9 mouse cellular contexts compared by ENCODE assay signal in the genomic region with DNA sequence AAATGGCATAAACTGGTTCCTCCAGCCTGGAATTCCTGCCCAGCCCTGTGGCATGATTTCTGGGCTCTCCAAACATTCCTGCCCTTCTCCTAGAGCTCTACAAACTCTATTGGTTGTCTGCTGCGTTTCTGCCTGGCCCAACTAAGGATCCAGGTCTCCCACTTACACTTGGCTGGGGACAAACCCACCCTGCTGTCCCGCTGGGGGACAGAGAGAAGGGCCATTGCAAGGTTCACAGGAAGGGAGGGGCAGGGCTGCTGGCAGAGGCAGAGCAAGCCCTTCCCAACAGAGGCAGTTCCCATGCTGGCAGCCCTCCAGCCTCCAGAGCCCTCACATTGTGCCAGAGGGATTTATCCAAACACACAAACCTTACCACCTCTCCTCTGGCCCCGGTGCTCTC. TPM values are rescaled to one million over a fixed set of nuclear protein-coding genes. Genes with fewer than 3 reads are reported as not detected.
A peak's percentile ranks its signal among the peaks of the same experiment; 100 is the strongest.
DNase-seq lines count a peak whose midpoint lies in the region; ATAC-seq and TF ChIP-seq lines count a peak whose summit lies in the region.
"Had no signal": no experiment of that assay in that cellular context is flagged by ENCODE, and none has a peak within 500 bp of the region (broad histone marks: within the 10 kb centered on the region; RNA-seq: fewer than 3 reads in every experiment).

No protein-coding gene starts in this region.

- no peaks in the 10 kb centered on the region for H3K9me3 ChIP-seq in kidney, embryonic 16.5 days (ENCODE audit: low read length)
- no peaks in the 10 kb centered on the region for H3K9me3 ChIP-seq in neural tube, embryonic 15.5 days (replicated peaks)

- H3K9ac ChIP-seq in kidney, embryonic 16.5 days (replicated peaks; ENCODE audit: low read length): 0 out of 2 replicates have a peak overlapping the region, but pooled peaks have one; percentile 31
- no peak overlapping the region for H3K9ac ChIP-seq in neural tube, embryonic 15.5 days (replicated peaks)

- peaks cover 43% of the 10 kb centered on the region for H3K27me3 ChIP-seq in kidney, embryonic 16.5 days (ENCODE audit: insufficient read depth, low read length)
- peaks cover 31% of the 10 kb centered on the region for H3K27me3 ChIP-seq in neural tube, embryonic 15.5 days (replicated peaks)

- intact Hi-C loops in left cerebral cortex, adult 2 months (cut with DNase I): loop anchor here (5.0 kb wide), 2 partner anchors 45 to 80 kb away; no protein-coding TSS in a partner anchor

- no peak for DNase-seq in left cerebral cortex, adult 2 months (ENCODE audit: extremely low spot score in 1 of 2, low spot score in 2 of 2)
- no peak for DNase-seq in left cerebral cortex, adult 8-10 months (ENCODE audit: low spot score in 2 of 2)
- DNase-seq in adrenal gland, adult 2 months: peak; percentile 81
- DNase-seq in fat pad, adult 2 months (ENCODE audit: extremely low read depth, low read depth, low spot score): peak; percentile 36
- no peak for DNase-seq in embryo, embryonic 9.5 days (ENCODE audit: extremely low spot score)
- no peak for DNase-seq in c-Kit-positive CD71-positive TER-119-positive erythroid progenitor cells, embryonic 14.5 days (ENCODE audit: low spot score)

- WGBS in kidney, embryonic 16.5 days: 25% methylated on average over 3 of the region's 3 CpGs
- 10% methylated on average over 3 of the region's 3 CpGs for WGBS in neural tube, embryonic 15.5 days

- H3K27ac ChIP-seq in left cerebral cortex, adult 2 months: peak overlapping the region; percentile 94
- 0 out of 2 replicates have a peak overlapping the region, but pooled peaks have one; percentile 24 for H3K27ac ChIP-seq in kidney, embryonic 16.5 days (ENCODE audit: low read length)
- no peak overlapping the region for H3K27ac ChIP-seq in neural tube, embryonic 15.5 days (replicated peaks)

- no peak; the same call in 1 of the 2 replicates for ATAC-seq in kidney, embryonic 16.5 days (ENCODE audit: low FRiP score, low TSS enrichment)
- no peak for ATAC-seq in neural tube, embryonic 15.5 days (ENCODE audit: low FRiP score)

- H3K4me1 ChIP-seq in kidney, embryonic 16.5 days (ENCODE audit: insufficient read depth, low read length): peaks cover 19% of the 10 kb centered on the region
- peaks cover 64% of the 10 kb centered on the region for H3K4me1 ChIP-seq in neural tube, embryonic 15.5 days

- no peaks in the 10 kb centered on the region for H3K36me3 ChIP-seq in kidney, embryonic 16.5 days (ENCODE audit: insufficient read depth, low read length)
- no peaks in the 10 kb centered on the region for H3K36me3 ChIP-seq in neural tube, embryonic 15.5 days

- H3K4me3 ChIP-seq in left cerebral cortex, adult 2 months: no peak overlapping the region
- no peak overlapping the region for H3K4me3 ChIP-seq in kidney, embryonic 16.5 days (ENCODE audit: low read length)
- no peak overlapping the region for H3K4me3 ChIP-seq in neural tube, embryonic 15.5 days (replicated peaks)
- H3K4me3 ChIP-seq: myocyte had no signal

- no peak overlapping the region for H3K4me2 ChIP-seq in kidney, embryonic 16.5 days (replicated peaks; ENCODE audit: low read depth, low read length)
- H3K4me2 ChIP-seq in neural tube, embryonic 15.5 days: no peak overlapping the region

- no peak for TF ChIP-seq CTCF in left cerebral cortex, adult 2 months (IDR thresholded peaks at IDR 0.05)

RNA-seq across cellular contexts. Expression of a gene that starts 3.3 kb away (rescaled TPM):
- total RNA-seq in left cerebral cortex, adult 2 months (2021): 10 to 100 TPM; 88.9 to 92.4 TPM
- 10 to 100 TPM; 67.0 to 79.6 (median 74.5) TPM for total RNA-seq in left cerebral cortex, adult 8-10 months (2022)
- total RNA-seq in adrenal gland, adult 2 months (2021): 1 to 10 TPM; 1.8 to 4.5 TPM
- 4.0 and 6.6 TPM in 2 replicates for polyA plus RNA-seq in adrenal gland, adult 2 months (2012; rRNA removed)
- polyA plus RNA-seq in kidney, embryonic 16.5 days (2015; fragmentation: Nextera tagmentation; extraction: Ambion mirVana): 0.15 and 0.16 TPM in 2 replicates
- polyA plus RNA-seq in neural tube, embryonic 15.5 days (2015; fragmentation: Nextera tagmentation; extraction: Ambion mirVana): 4.5 and 5.3 TPM in 2 replicates

Comparison
In these comparisons a context has a peak if more than half of its experiments do, and no peak if none do; other contexts are left out.
1. DNase-seq: peak in adrenal gland, adult 2 months (single experiment) and fat pad, adult 2 months (single experiment); none in left cerebral cortex, adult 2 months (0 of 2), left cerebral cortex, adult 8-10 months (0 of 2), embryo, embryonic 9.5 days (single experiment) and c-Kit-positive CD71-positive TER-119-positive erythroid progenitor cells, embryonic 14.5 days (single experiment).
2. RNA of a gene that starts 3.3 kb away (total RNA-seq): 88.9 to 92.4 TPM in left cerebral cortex, adult 2 months and 67.0 to 79.6 TPM in left cerebral cortex, adult 8-10 months; 1.8 to 4.5 TPM in adrenal gland, adult 2 months; every median in the first group is over 10 times any median in the second.